Mouse (Mus musculus) erythroblast, embryonic 14.5 days (primary cell): ENCODE measurements at regions not wholly inside any gene's neighbourhood (a gene's known extent, or its start where the extent isn't known, plus 50 kb on each side); places are given as distances from the start of the nearest gene placed in this dataset.

Source experiments
- GATA1 ChIP-seq: IDR thresholded peaks from 2 replicates; pipeline ENCODE4 v1.6.1; 2012; ENCODE audit warnings: low read length, inconsistent platforms, mixed read lengths
- TAL1 ChIP-seq: IDR thresholded peaks from 3 replicates; pipeline ENCODE4 v1.6.1; 2012; ENCODE audit warnings: low read length, inconsistent platforms, mixed read lengths

DNA sequence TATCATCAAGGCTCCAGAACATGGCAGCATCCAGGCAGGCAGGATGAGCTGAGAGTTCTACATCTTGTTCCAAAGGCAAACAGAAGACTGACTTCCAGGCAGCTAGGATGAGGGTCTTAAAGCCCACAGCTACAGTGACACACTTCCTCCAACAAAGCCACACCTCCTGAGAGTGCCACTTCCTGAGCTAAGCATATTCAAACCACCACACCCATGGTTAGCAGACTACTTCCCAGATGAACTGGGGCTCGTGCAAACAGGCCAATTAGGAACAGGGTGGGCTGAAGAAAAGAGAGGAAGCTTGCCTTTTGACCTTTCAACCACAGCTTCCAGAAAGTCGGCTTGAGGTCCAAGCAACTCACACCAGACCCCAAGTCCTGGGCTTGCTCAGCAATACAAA, 77.8 kb upstream of the Bach2 start:
- TF ChIP-seq GATA1, result no peak
- no peak for TF ChIP-seq TAL1
